Mouse (Mus musculus) hindbrain, embryonic 15.5 days (tissue): ENCODE measurements around the gene Sdhaf1. TPM values are rescaled to one million over a fixed set of nuclear protein-coding genes. Genes with fewer than 3 reads are reported as not detected.
A peak's percentile ranks its signal among the peaks of the same experiment; 100 is the strongest.

Source experiments
- ATAC-seq: fragments of 200-750 bp; cut with Nextera tagmentation; 2 replicates; pipeline ENCODE4 v1.8.0; 2017; ENCODE audit warnings: low read depth, moderate number of reproducible peaks, moderate TSS enrichment; ENCODE audit not compliant: low FRiP score
- H3K27ac ChIP-seq: fragments of 300-500 bp; sonication (generic); replicated peaks from 2 replicates; pipeline ENCODE4 v1.5.1; 2015; ENCODE audit warnings: mild to moderate bottlenecking, inconsistent platforms
- H3K27me3 ChIP-seq: fragments of 300-500 bp; sonication (generic); 2 replicates; pipeline ENCODE4 v1.6.1; 2015; ENCODE audit warnings: control low read depth, inconsistent platforms
- H3K36me3 ChIP-seq: fragments of 300-500 bp; sonication (generic); 2 replicates; pipeline ENCODE4 v1.6.1; 2015; ENCODE audit warnings: control low read depth, inconsistent platforms
- H3K4me1 ChIP-seq: fragments of 300-500 bp; sonication (generic); replicated peaks from 2 replicates; pipeline ENCODE4 v1.6.1; 2015; ENCODE audit warnings: control low read depth, inconsistent platforms
- H3K4me2 ChIP-seq: fragments of 300-500 bp; sonication (generic); 2 replicates; pipeline ENCODE4 v1.6.1; 2015; ENCODE audit warnings: moderate library complexity, mild to moderate bottlenecking, inconsistent platforms
- H3K4me3 ChIP-seq: fragments of 300-500 bp; sonication (generic); 2 replicates; pipeline ENCODE4 v1.5.1; 2015; ENCODE audit warnings: mild to moderate bottlenecking, inconsistent platforms
- H3K9ac ChIP-seq: fragments of 300-500 bp; sonication (generic); 2 replicates; pipeline ENCODE4 v1.6.1; 2015; ENCODE audit warnings: inconsistent platforms
- H3K9me3 ChIP-seq: fragments of 300-500 bp; sonication (generic); 2 replicates; pipeline ENCODE4 v1.6.1; 2016; ENCODE audit warnings: control low read depth, inconsistent platforms
- WGBS: fragments of 180-500 bp; shearing (Covaris S2); methylation state at CpG from one replicate; pipeline ENCODE4 v1.1.7; 2015; 5-methylcytosine and 5-hydroxymethylcytosine counted together
- polyA plus RNA-seq: library from polyadenylated mRNA; unstranded; fragments of >200 nt; fragmentation: Nextera tagmentation; extraction: Ambion mirVana; gene quantifications from 2 replicates; pipeline ENCODE4 v1.2.1, GENCODE M21; 2015

Sdhaf1 gene
- polyA plus RNA-seq, 1 experiment from 2014 or later: 17.3 TPM

GRCm38 (mm10) chr7:30309395-30310129 is 14.1 kb downstream of the Sdhaf1 start:
- Histone ChIP-seq H3K4me2 (peak overlapping the region; percentile 85), H3K27ac (no peak overlapping the region), H3K36me3 (peaks cover 36% of the 10 kb centered on the region), H3K9ac (peak overlapping the region; percentile 65), H3K27me3 (no peaks in the 10 kb centered on the region), H3K4me1 (peaks cover 24% of the 10 kb centered on the region), H3K4me3 (peak overlapping the region; percentile 83), H3K9me3 (no peaks in the 10 kb centered on the region)
- 71% methylated on average over 15 of the region's 15 CpGs for WGBS
- no peak for ATAC-seq

DNA sequence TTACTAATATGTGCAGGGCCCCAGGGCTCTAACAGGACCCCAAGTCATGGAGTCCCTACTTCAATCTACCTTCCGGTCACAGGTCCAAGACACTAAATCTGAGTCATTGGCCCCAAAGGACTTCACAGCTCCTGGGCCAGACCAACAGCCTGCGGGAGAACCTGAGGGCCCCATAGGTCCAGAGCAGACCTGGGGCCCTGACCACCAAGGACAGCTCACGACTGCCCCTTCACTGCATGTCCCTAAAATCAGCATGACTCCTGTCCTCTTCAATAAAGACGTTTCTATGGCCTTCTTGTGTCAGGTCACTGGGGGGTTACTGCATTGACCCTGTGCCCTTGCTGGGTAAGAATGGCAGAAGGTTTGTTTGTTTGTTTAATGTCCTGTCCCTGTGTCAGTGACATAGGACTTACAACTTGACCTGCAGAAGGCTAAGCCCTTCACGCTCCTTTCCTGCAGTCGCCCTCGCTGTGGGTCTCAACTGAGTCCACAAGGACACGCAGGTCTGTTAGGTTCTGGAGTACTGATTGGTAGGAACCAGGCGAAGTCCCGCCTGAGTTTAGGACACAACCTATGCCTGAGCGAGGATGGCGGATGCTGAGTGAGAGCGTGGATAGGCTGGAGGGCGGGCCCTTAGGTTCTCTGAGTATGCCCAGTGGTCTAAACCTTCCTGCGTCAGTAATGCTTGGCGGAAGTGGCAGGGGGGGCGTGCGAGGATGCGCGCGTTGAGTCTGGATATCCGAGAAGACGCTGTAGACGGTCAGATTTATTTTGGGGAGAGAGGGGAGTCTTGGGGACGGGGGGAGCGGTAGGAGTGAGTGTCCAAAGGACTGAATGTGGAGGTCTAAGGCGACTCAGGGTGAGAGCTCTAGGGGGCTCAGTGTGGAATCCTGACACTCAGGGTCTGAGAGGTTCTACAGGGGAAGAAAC is 15.4 kb downstream of the Sdhaf1 start, which contains the start of gene Alkbh6:
Gene Alkbh6 (plus strand): TSS at position 642 of the 930 bp plus-strand sequence.
- Histone ChIP-seq H3K4me2 (peak within 1 kb of the TSS; percentile 85), H3K36me3 (peaks cover 42% of the 10 kb centered on the region), H3K4me1 (peaks cover 24% of the 10 kb centered on the region), H3K9me3 (no peaks in the 10 kb centered on the region), H3K27me3 (no peaks in the 10 kb centered on the region), H3K4me3 (peak within 1 kb of the TSS; percentile 83), H3K27ac (peak within 1 kb of the TSS; percentile 83), H3K9ac (peak within 1 kb of the TSS; percentile 65)
- WGBS: 4% methylated on average over 27 of the region's 27 CpGs
- peak; percentile 100 for ATAC-seq

- Histone ChIP-seq H3K9ac (no peak overlapping the region), H3K4me2 (no peak overlapping the region), H3K36me3 (peaks cover 55% of the 10 kb centered on the region), H3K9me3 (no peaks in the 10 kb centered on the region), H3K27me3 (no peaks in the 10 kb centered on the region), H3K4me3 (no peak overlapping the region), H3K27ac (0 out of 2 replicates have a peak overlapping the region, but pooled peaks have one; percentile 45), H3K4me1 (peaks cover 24% of the 10 kb centered on the region)
- no peak for ATAC-seq
- 92% methylated on average over 16 of the region's 16 CpGs for WGBS
These were observed 17.5 kb downstream of the Sdhaf1 start for GRCm38 (mm10) chr7:30306083-30306779.

GRCm38 (mm10) chr7:30300914-30301313 is 22.8 kb downstream of the Sdhaf1 start:
- no peak for ATAC-seq
- H3K27me3 ChIP-seq: no peaks in the 10 kb centered on the region
- 45% methylated on average over 3 of the region's 3 CpGs for WGBS
- H3K4me1 ChIP-seq: no peaks in the 10 kb centered on the region
- no peak overlapping the region for H3K27ac ChIP-seq
- no peak overlapping the region for H3K4me2 ChIP-seq
- H3K36me3 ChIP-seq: peaks cover 86% of the 10 kb centered on the region
- H3K9me3 ChIP-seq: no peaks in the 10 kb centered on the region
- no peak overlapping the region for H3K4me3 ChIP-seq
- no peak overlapping the region for H3K9ac ChIP-seq

GRCm38 (mm10) chr7:30297266-30297665 is 26.4 kb downstream of the Sdhaf1 start:
- whole genome bisulfite sequencing: 85% methylated on average over 16 of the region's 16 CpGs
- H3K4me3 ChIP-seq: no peak overlapping the region
- H3K9me3 ChIP-seq: no peaks in the 10 kb centered on the region
- no peaks in the 10 kb centered on the region for H3K27me3 ChIP-seq
- H3K27ac ChIP-seq: no peak overlapping the region
- no peak for ATAC-seq
- peaks cover 80% of the 10 kb centered on the region for H3K36me3 ChIP-seq
- peaks cover 27% of the 10 kb centered on the region for H3K4me1 ChIP-seq
- no peak overlapping the region for H3K4me2 ChIP-seq
- no peak overlapping the region for H3K9ac ChIP-seq

- WGBS: 94% methylated on average over 15 of the region's 15 CpGs
- H3K36me3 ChIP-seq: peaks cover 75% of the 10 kb centered on the region
- no peak for ATAC-seq
- H3K27me3 ChIP-seq: no peaks in the 10 kb centered on the region
- H3K27ac ChIP-seq: no peak overlapping the region
- H3K4me1 ChIP-seq: peaks cover 30% of the 10 kb centered on the region
- H3K4me2 ChIP-seq: no peak overlapping the region
- no peak overlapping the region for H3K4me3 ChIP-seq
- no peaks in the 10 kb centered on the region for H3K9me3 ChIP-seq
- no peak overlapping the region for H3K9ac ChIP-seq
These were observed 26.9 kb downstream of the Sdhaf1 start for GRCm38 (mm10) chr7:30296816-30297215.

DNA sequence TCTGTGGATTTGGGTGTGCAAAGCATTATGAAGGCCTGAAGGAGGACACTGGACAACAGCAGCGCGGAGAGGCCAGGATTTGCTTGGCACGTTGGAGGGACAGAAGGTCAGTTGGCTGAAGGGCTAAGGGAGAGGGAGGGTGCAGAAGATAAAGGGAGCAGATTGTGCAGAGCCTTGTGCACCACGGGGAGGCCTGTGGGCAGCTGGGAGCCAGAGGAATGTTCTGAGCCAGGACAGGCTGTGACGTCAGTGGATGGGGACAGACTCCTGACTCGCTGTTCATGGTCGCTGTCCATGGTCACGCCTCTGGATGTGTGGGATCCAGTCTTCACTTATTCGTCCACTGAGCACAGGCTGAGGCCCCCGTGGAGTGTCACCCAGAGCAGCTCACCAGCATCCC is 28.6 kb downstream of the Sdhaf1 start:
- Histone ChIP-seq H3K4me3 (no peak overlapping the region), H3K9ac (no peak overlapping the region), H3K4me1 (peaks cover 36% of the 10 kb centered on the region), H3K9me3 (no peaks in the 10 kb centered on the region), H3K36me3 (peaks cover 61% of the 10 kb centered on the region), H3K27ac (no peak overlapping the region), H3K4me2 (no peak overlapping the region), H3K27me3 (no peaks in the 10 kb centered on the region)
- 74% methylated on average over 10 of the region's 10 CpGs for WGBS
- ATAC-seq: no peak

- peaks cover 36% of the 10 kb centered on the region for H3K4me1 ChIP-seq
- no peaks in the 10 kb centered on the region for H3K27me3 ChIP-seq
- 91% methylated on average over 5 of the region's 5 CpGs for WGBS
- ATAC-seq: no peak
- H3K27ac ChIP-seq: 0 out of 2 replicates have a peak overlapping the region, but pooled peaks have one; percentile 14
- H3K4me2 ChIP-seq: no peak overlapping the region
- H3K9ac ChIP-seq: no peak overlapping the region
- H3K4me3 ChIP-seq: no peak overlapping the region
- peaks cover 53% of the 10 kb centered on the region for H3K36me3 ChIP-seq
- no peaks in the 10 kb centered on the region for H3K9me3 ChIP-seq
These were observed 29.4 kb downstream of the Sdhaf1 start for GRCm38 (mm10) chr7:30294296-30294695.

- Histone ChIP-seq H3K27me3 (no peaks in the 10 kb centered on the region), H3K4me3 (no peak overlapping the region), H3K4me2 (peak overlapping the region; percentile 11; the same call in 1 of the 2 replicates), H3K9ac (no peak overlapping the region), H3K27ac (no peak overlapping the region), H3K4me1 (peaks cover 36% of the 10 kb centered on the region), H3K9me3 (no peaks in the 10 kb centered on the region), H3K36me3 (peaks cover 48% of the 10 kb centered on the region)
- WGBS: 68% methylated on average over 13 of the region's 13 CpGs
- no peak for ATAC-seq
These were observed 29.9 kb downstream of the Sdhaf1 start for GRCm38 (mm10) chr7:30293795-30294194.

DNA sequence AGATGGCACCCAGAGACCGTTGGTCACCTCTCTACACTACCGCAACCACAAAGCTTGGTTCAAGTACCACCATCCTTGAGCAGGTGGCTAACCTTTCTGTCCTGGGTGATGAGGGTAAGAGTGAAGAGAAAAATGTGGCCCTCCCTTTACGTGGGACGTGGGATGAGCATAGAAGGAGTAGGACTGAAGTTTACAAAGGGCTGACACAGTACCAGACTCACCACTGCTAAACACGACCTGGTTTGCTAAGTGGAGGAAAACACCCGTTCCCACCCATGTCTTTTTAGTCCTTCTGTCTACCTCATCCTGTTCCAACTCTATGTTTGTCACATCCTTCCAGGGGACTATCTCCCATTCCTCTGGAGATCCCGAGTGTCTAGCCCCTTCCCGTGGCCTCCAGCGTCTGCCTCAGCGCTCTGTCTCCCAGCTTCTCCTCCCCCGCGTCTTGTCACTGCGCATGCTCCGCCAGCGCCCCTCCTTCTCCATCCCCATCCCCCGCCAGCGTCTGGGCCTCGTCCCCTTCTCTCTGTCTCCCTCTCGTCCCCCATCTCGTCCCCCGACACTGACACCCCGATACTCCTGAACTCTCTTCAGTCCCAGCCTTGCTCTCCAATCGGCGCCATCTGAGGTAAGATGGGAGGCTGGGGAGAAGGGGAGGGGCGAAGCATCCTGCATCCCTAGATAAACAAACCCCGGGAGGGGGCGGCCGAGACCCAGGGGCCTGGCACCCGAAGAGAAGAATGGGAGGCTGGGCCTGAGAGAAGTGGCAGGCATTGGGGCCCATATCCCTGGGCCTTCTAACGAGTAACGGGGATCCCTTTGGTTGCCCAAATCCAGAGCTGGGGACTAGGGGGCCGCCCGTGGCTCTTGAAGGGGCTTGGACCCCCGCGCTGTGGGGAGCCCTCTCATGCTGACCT is 32.2 kb downstream of the Sdhaf1 start, which contains the start of gene Clip3:
Gene Clip3 (plus strand): TSS at position 514 of the 917 bp plus-strand sequence.
- Histone ChIP-seq H3K4me1 (peaks cover 36% of the 10 kb centered on the region), H3K4me2 (peak within 1 kb of the TSS; percentile 85), H3K27me3 (no peaks in the 10 kb centered on the region), H3K9me3 (no peaks in the 10 kb centered on the region), H3K9ac (peak within 1 kb of the TSS; percentile 97), H3K36me3 (peaks cover 25% of the 10 kb centered on the region; the same call in 1 of the 2 replicates), H3K27ac (peak within 1 kb of the TSS; percentile 83), H3K4me3 (peak within 1 kb of the TSS; percentile 80)
- ATAC-seq: peak; percentile 88
- 7% methylated on average over 35 of the region's 35 CpGs for WGBS
